Mouse (Mus musculus) neural tube, embryonic 12.5 days (tissue): ENCODE data around the gene Fyn. TPM values are rescaled to one million over a fixed set of nuclear protein-coding genes. Genes with fewer than 3 reads are reported as not detected.
A peak's percentile ranks its signal among the peaks of the same experiment; 100 is the strongest.

Experiments
- ATAC-seq: fragments of 200-750 bp; cut with Nextera tagmentation; 2 replicates; pipeline ENCODE4 v1.8.0; 2017; ENCODE audit warnings: low read depth, mild to moderate bottlenecking, moderate TSS enrichment, moderate library complexity; ENCODE audit not compliant: low FRiP score
- H3K27ac ChIP-seq: fragments of 300-500 bp; sonication (generic); 2 replicates; pipeline ENCODE4 v1.5.1; 2016
- H3K27me3 ChIP-seq: fragments of 300-500 bp; sonication (generic); replicated peaks from 2 replicates; pipeline ENCODE4 v1.6.1; 2016; ENCODE audit warnings: mild to moderate bottlenecking
- H3K36me3 ChIP-seq: fragments of 300-500 bp; sonication (generic); 2 replicates; pipeline ENCODE4 v1.6.1; 2016; ENCODE audit warnings: mild to moderate bottlenecking
- H3K4me1 ChIP-seq: fragments of 300-500 bp; sonication (generic); 2 replicates; pipeline ENCODE4 v1.6.1; 2016
- H3K4me2 ChIP-seq: fragments of 300-500 bp; sonication (generic); replicated peaks from 2 replicates; pipeline ENCODE4 v1.6.1; 2016; ENCODE audit warnings: mild to moderate bottlenecking
- H3K4me3 ChIP-seq: fragments of 300-500 bp; sonication (generic); 2 replicates; pipeline ENCODE4 v1.5.1; 2016
- H3K9ac ChIP-seq: fragments of 300-500 bp; sonication (generic); 2 replicates; pipeline ENCODE4 v1.6.1; 2016; ENCODE audit warnings: mild to moderate bottlenecking
- H3K9me3 ChIP-seq: fragments of 300-500 bp; sonication (generic); 2 replicates; pipeline ENCODE4 v1.6.1; 2016; ENCODE audit warnings: mild to moderate bottlenecking
- WGBS: fragments of 180-500 bp; shearing (Covaris S2); methylation state at CpG from one replicate; pipeline ENCODE4 v1.1.7; 2016; 5-methylcytosine and 5-hydroxymethylcytosine counted together
- polyA plus RNA-seq: library from polyadenylated mRNA; unstranded; fragments of >200 nt; fragmentation: Nextera tagmentation; extraction: Ambion mirVana; gene quantifications from 2 replicates; pipeline ENCODE4 v1.2.1, GENCODE M21; 2016

Fyn gene
- polyA plus RNA-seq, 1 experiment from 2014 or later: 79.8 TPM

- Histone ChIP-seq H3K4me2 (no peak overlapping the region), H3K4me1 (peaks cover 29% of the 10 kb centered on the region), H3K36me3 (peaks cover 31% of the 10 kb centered on the region), H3K27ac (no peak overlapping the region), H3K9ac (no peak overlapping the region), H3K27me3 (no peaks in the 10 kb centered on the region), H3K9me3 (no peaks in the 10 kb centered on the region), H3K4me3 (no peak overlapping the region)
- 77% methylated on average over 11 of the region's 11 CpGs for WGBS
- ATAC-seq: no peak
Observed at GRCm38 (mm10) chr10:39522857-39523614, 154.4 kb downstream of the Fyn start.

DNA sequence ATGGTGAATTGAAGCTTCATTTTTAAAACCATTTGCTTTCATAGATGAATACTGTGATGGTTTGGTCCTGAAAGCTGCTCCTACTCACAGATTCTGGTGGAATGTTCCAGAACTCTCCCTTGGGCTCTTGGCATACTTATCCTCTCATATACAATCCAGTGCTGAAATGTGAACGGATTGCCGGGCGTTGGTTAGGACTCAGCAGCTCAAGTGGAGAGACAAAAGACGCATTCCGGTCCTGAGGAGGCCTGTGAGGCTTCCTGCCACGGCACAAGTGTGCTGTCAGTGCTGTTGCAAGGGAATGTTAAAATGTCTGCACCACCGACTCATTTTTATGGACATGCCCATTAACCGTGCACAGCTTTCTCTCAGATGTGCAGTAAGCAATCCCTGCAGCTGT is 155.7 kb downstream of the Fyn start:
- no peaks in the 10 kb centered on the region for H3K9me3 ChIP-seq
- H3K27me3 ChIP-seq: no peaks in the 10 kb centered on the region
- peaks cover 24% of the 10 kb centered on the region for H3K4me1 ChIP-seq
- H3K9ac ChIP-seq: no peak overlapping the region
- no peak for ATAC-seq
- 54% methylated on average over 8 of the region's 8 CpGs for WGBS
- H3K27ac ChIP-seq: no peak overlapping the region
- H3K36me3 ChIP-seq: peaks cover 31% of the 10 kb centered on the region
- no peak overlapping the region for H3K4me2 ChIP-seq
- H3K4me3 ChIP-seq: no peak overlapping the region

- Histone ChIP-seq H3K4me2 (no peak overlapping the region), H3K9ac (no peak overlapping the region), H3K27ac (no peak overlapping the region), H3K36me3 (peaks cover 34% of the 10 kb centered on the region), H3K4me1 (peaks cover 21% of the 10 kb centered on the region), H3K4me3 (no peak overlapping the region), H3K27me3 (no peaks in the 10 kb centered on the region), H3K9me3 (no peaks in the 10 kb centered on the region)
- ATAC-seq: no peak
- WGBS: 88% methylated on average over 13 of the region's 13 CpGs
Observed at GRCm38 (mm10) chr10:39525431-39525830, 156.8 kb downstream of the Fyn start.

DNA sequence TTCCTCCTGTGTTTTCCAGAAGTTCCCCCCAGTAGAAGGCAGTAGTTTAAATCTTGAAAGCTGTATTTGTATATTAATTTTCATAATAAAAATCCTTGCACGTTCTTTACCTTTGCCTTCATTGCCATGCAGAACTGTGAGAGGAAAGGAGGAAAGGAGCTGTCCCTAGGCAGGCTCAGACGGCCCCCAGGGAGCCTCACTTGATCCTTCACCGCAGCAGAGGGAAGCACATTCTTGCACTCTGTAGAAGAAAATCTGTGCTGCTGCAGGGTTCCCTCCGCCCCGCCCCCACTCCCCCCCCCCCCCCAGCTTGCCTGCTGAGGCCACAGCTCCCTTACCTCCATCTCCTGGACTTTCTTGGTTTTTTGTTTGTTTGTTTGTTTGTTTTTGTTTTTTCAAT is 158.5 kb downstream of the Fyn start:
- Histone ChIP-seq H3K9me3 (no peaks in the 10 kb centered on the region), H3K27ac (no peak overlapping the region), H3K27me3 (no peaks in the 10 kb centered on the region), H3K9ac (no peak overlapping the region), H3K4me2 (no peak overlapping the region), H3K4me3 (no peak overlapping the region), H3K4me1 (peaks cover 16% of the 10 kb centered on the region), H3K36me3 (peaks cover 34% of the 10 kb centered on the region)
- ATAC-seq: no peak
- WGBS: 48% methylated on average over 3 of the region's 5 CpGs

DNA sequence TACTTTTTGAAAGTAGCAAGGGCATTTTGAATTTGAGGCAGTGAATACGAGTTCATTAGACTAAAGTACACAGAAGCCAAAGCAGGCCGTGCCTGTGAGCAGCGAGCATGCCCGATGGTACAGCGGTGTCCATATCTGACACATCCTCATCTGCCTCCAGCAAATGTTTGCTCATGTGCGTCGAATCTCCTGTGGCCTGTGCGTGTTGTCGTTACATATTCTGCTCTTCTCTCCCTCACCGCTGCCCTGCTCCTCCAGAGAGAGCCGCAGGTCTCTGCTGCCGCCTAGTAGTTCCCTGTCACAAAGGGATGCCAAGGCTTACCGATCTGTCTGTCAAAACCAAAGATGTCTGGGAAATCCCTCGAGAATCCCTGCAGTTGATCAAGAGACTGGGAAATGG is 160.5 kb downstream of the Fyn start:
- Histone ChIP-seq H3K9me3 (no peaks in the 10 kb centered on the region), H3K27ac (no peak overlapping the region), H3K27me3 (no peaks in the 10 kb centered on the region), H3K36me3 (peaks cover 34% of the 10 kb centered on the region), H3K4me1 (peaks cover 15% of the 10 kb centered on the region), H3K9ac (no peak overlapping the region), H3K4me2 (no peak overlapping the region), H3K4me3 (no peak overlapping the region)
- WGBS: 84% methylated on average over 14 of the region's 14 CpGs
- ATAC-seq: no peak

DNA sequence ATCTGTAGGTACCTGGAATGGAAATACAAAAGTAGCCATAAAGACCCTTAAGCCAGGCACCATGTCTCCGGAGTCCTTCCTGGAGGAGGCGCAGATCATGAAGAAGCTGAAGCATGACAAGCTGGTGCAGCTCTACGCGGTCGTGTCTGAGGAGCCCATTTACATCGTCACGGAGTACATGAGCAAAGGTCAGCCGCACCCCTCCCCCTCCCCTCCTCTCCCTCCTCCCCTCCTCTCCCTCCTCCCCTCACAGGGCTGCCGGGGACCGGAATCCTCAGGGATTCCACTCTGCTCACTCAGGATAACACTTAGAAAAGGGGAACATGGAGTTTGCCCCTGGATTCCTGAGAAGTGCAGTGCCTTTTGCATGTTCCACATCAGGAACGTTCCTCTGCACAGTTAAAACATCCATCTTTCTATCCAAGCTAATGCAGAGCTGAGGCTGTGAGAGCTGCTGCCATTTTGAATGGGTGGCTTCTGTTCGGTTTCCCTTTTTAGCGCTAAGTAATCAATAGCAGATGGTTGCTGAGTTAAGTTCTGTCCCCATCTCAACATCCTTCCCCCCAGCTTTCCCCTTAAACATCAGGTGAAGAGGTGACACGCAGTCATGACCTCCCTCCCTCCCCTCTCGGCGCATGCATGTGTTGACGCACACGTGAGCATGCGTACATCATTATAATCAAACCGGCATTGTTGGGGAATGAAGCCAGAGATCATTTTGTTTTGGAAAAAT is 163.5 kb downstream of the Fyn start:
- no peaks in the 10 kb centered on the region for H3K27me3 ChIP-seq
- no peak overlapping the region for H3K4me2 ChIP-seq
- peaks cover 35% of the 10 kb centered on the region for H3K4me1 ChIP-seq
- WGBS: 59% methylated on average over 20 of the region's 20 CpGs
- no peak for ATAC-seq
- H3K27ac ChIP-seq: no peak overlapping the region
- no peaks in the 10 kb centered on the region for H3K9me3 ChIP-seq
- H3K9ac ChIP-seq: no peak overlapping the region
- no peak overlapping the region for H3K4me3 ChIP-seq
- H3K36me3 ChIP-seq: peaks cover 35% of the 10 kb centered on the region

- ATAC-seq: no peak
- Histone ChIP-seq H3K9me3 (no peaks in the 10 kb centered on the region), H3K4me2 (no peak overlapping the region), H3K36me3 (peaks cover 38% of the 10 kb centered on the region), H3K4me3 (no peak overlapping the region), H3K27me3 (no peaks in the 10 kb centered on the region), H3K4me1 (peaks cover 35% of the 10 kb centered on the region), H3K27ac (no peak overlapping the region), H3K9ac (no peak overlapping the region)
- WGBS: 73% methylated on average over 7 of the region's 7 CpGs
Observed at GRCm38 (mm10) chr10:39532823-39533222, 164.2 kb downstream of the Fyn start.

GRCm38 (mm10) chr10:39534324-39535026 is 165.8 kb downstream of the Fyn start:
- Histone ChIP-seq H3K4me3 (no peak overlapping the region), H3K9ac (no peak overlapping the region), H3K9me3 (no peaks in the 10 kb centered on the region), H3K27me3 (no peaks in the 10 kb centered on the region), H3K4me1 (peaks cover 40% of the 10 kb centered on the region), H3K36me3 (peaks cover 41% of the 10 kb centered on the region), H3K27ac (peak overlapping the region; percentile 74), H3K4me2 (no peak overlapping the region)
- WGBS: 59% methylated on average over 9 of the region's 9 CpGs
- peak; percentile 57 for ATAC-seq

DNA sequence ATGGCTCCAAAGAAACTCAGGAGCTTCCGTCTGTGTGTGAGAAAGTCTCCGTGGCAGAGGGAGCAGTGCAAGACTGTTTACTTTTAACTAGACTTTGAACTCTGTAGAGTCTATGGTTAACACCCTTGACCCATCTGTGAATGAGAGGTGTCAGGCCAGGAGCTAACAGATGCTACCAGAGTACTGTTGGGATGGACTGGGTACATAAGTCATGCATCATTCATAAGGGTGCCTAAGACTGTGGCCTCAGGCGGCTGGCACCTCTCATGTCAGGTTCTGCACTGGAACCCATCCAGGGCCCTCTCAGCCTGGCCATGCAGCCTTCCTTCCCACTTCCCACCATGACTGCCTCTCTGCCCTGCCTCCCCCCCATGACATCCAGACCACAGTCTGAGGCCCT is 166.7 kb downstream of the Fyn start:
- H3K36me3 ChIP-seq: peaks cover 38% of the 10 kb centered on the region

DNA sequence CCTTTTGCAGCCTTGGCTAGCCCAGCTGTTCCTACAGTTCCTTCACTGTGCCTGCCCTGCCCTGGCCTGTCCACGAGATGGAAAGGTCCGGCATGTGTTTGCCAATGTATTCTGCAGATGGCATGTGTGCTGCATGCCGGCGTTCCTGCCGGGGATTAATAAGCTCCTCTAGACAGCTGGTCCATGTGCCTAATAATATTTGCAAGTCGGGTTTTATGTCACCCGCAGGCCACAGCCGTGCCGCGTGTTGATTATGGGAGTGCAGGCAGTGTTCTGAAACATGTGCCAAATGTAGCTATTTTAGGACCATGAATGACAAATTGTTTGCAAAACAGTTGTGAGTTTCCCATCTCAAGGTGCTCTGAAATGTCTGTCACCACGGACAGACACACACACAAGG is 167.6 kb downstream of the Fyn start:
- Histone ChIP-seq H3K9ac (no peak overlapping the region), H3K27ac (peak overlapping the region; percentile 59; the same call in 1 of the 2 replicates), H3K9me3 (no peaks in the 10 kb centered on the region), H3K4me1 (peaks cover 55% of the 10 kb centered on the region), H3K36me3 (peaks cover 38% of the 10 kb centered on the region), H3K4me2 (no peak overlapping the region), H3K27me3 (no peaks in the 10 kb centered on the region), H3K4me3 (no peak overlapping the region)
- ATAC-seq: peak; percentile 15; the same call in 1 of the 2 replicates
- 56% methylated on average over 11 of the region's 11 CpGs for WGBS

More for the DNA sequence above, 166.7 kb downstream of the Fyn start:
- H3K4me3 ChIP-seq: no peak overlapping the region
- no peaks in the 10 kb centered on the region for H3K27me3 ChIP-seq
- no peaks in the 10 kb centered on the region for H3K9me3 ChIP-seq
- peaks cover 49% of the 10 kb centered on the region for H3K4me1 ChIP-seq
- no peak for ATAC-seq
- H3K27ac ChIP-seq: peak overlapping the region; percentile 74; the same call in 1 of the 2 replicates
- H3K4me2 ChIP-seq: no peak overlapping the region
- 72% methylated on average over 3 of the region's 3 CpGs for WGBS
- H3K9ac ChIP-seq: no peak overlapping the region

- H3K4me1 ChIP-seq: peaks cover 62% of the 10 kb centered on the region
- no peak overlapping the region for H3K4me2 ChIP-seq
- peak overlapping the region; percentile 88 for H3K27ac ChIP-seq
- H3K9ac ChIP-seq: peak overlapping the region; percentile 26; the same call in 1 of the 2 replicates
- 63% methylated on average over 9 of the region's 9 CpGs for WGBS
- no peaks in the 10 kb centered on the region for H3K27me3 ChIP-seq
- H3K9me3 ChIP-seq: no peaks in the 10 kb centered on the region
- no peak overlapping the region for H3K4me3 ChIP-seq
- H3K36me3 ChIP-seq: peaks cover 33% of the 10 kb centered on the region
- no peak for ATAC-seq
Observed at GRCm38 (mm10) chr10:39540012-39540647, 171.5 kb downstream of the Fyn start.

- Histone ChIP-seq H3K4me2 (no peak overlapping the region; the same call in 1 of the 2 replicates), H3K36me3 (peaks cover 34% of the 10 kb centered on the region), H3K4me1 (peaks cover 61% of the 10 kb centered on the region), H3K27ac (peak overlapping the region; percentile 99), H3K27me3 (no peaks in the 10 kb centered on the region), H3K9me3 (no peaks in the 10 kb centered on the region), H3K4me3 (no peak overlapping the region), H3K9ac (peak overlapping the region; percentile 56; the same call in 1 of the 2 replicates)
- ATAC-seq: peak; percentile 79
- WGBS: 11% methylated on average over 7 of the region's 7 CpGs
Observed at GRCm38 (mm10) chr10:39540995-39541394, 172.3 kb downstream of the Fyn start.
